Mouse (Mus musculus) c-Kit-positive CD71-positive TER-119-positive erythroid progenitor cells, embryonic 14.5 days (primary cell): ENCODE results near the gene Rhno1.

Experiments used
- DNase-seq: peaks from one replicate; pipeline ENCODE4 v3.0.0-alpha.2; 2013; ENCODE audit warnings: low spot score

The Rhno1 gene

DNA sequence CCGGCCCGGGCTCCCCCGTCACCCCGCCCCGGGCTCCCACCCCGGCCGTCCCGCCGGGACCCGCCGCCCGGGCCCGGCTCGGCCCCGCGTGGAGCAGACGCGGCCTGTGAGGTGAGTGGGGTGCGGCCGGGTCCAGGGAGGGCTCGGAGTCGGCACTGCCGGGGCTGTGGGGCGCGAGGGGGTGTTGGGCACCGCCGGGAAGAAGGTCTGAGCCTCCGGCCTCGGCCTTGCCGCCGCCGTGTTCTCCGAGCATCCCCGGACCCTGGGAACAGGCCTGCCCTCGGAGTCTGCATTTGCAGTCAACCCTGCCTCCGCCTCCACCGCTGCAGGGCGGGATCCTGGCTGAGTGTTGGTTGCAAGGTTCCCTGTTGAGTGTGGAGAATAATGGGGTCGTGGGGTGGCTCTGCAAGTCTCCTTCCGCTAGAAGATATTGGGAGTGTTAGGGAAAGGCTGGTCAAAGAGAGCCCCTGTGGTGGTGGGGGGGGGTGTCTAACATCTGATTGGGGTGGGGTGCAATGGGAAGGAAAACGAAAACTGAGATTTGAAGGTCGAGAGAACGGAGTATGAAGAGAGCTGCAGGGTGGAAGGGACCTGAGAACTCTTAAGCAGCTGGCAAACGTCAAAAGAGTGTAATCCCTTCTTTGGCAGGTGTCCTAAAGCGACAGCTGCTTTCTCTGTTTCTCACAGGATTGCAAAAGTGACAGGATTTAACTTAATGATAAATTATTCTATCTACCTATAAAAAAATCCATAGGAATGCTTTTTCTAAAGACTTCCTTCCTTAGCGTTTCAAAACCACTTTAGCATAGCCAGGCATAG lies 505 bp upstream of the Rhno1 start:
- DNase-seq, result no peak

DNA sequence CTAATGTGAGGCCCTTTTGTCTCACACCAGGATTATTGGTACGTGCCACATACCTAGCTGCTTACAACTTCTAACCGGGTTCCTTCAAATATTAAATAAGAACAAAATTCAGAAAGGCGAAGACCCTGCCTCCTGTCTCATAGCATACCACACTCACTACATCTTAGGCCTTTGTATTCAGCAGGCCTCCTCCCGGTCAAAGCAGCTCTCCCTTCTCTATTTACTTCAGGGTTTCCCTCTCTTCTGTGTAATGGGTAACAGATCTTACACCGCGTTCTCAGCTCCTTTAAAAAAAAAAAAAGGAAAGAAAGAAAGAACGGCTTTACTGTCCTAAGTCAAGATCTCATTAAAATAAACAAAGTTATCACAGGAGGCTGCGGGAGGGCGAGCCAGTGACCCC lies 810 bp downstream of the Rhno1 start:
- DNase-seq, result peak; percentile 33

DNA sequence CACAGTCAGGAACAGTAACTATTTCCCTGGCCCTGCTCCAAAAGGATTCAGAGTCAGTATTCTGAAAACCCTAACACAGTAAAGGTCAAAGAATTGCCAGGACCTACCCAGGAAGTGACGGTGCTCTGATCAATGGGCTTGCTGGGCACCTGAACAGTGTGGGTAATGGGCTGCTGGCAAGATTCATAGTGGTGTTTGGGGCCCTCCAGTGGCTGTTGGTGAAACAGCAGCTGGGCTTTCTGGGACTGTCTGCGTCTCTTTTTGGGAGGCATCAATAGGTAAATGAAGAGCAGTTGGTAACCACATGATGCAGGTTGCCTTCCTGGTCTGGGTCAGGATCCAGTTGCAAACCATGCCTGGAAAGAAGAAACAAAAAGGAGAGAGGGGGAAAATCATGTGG lies 3.7 kb downstream of the Rhno1 start:
- DNase-seq, result peak; percentile 42

DNA sequence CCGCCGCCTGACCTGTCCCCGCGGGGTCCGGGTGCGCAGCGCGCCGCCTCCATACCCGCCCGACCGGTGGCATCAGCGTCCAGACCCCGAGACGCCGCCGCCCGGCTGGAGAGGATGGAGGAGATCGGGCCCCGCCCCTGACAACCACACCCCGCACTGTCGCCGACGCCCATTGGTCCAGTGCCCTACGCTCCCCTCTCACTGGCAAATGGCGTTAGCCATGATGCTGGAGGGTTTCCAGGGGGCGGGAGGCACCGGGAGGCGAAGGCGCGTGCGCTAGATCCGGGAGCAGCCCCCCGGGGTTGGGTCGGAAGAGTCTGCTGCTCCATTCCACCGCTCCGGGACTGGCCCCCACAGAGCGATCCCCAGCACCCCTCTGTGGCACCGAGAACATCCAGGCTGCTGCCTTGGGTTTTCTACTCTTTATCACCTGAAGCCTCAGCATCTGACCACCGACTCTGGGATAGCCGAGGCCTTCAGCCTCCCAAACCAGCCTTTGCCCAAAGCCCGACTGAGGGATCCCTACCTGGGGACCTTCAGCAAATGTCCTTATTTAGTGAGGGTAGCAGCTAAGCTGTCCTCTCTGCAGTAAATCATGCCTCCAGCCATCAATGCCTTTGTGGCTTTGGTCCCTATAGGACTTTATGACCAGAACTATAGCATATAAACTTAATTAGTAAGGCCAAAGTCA lies 6.8 kb downstream of the Rhno1 start, which contains the start of gene Tulp3:
Tulp3 (minus strand) TSS at position 126 of the 691 bp plus-strand sequence.
- peak; percentile 80 for DNase-seq

DNA sequence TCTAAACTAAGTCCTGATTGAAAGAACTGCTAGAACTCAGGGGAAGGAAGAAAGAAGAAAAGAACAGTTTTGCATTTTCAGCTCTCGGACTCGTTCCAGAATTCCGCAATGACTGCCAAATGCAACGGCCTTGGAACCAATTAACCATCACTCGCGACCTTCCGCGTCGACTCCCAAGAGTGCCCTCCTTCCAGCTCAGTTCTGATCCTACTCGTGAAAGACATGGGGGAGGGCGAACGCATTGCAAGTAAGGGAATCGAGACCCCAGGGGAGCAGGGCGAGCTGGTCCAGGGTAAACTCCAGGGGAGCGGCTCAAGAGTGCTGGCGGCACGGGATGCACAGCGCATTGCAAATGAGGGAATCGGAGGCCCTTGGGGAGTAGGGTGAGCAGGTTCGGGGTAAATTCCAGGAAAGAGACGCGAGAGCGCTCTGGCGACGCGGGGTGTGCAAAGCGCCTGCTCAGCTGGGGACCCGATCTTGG lies 7.5 kb downstream of the Rhno1 start:
- no peak for DNase-seq

DNA sequence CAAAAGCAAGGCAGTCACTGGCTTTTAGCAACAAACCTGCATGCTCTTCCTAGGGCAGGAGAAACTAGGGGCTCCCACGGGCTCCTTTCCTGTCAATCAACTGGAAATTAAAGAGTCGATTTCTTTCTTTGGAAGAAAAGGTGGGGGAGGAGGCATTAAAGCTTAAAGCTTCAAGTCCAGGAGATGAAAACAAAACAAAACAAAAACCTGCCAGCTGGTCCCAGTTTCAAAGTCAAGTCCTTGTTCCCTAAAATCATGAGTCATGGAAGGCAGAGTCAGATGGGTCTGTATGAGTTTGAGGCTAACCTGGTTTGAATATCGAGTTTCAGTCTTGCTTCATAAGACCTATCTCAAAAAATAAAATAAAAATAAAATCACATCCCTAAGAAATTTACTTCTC lies 8.6 kb downstream of the Rhno1 start:
- DNase-seq, result no peak

DNA sequence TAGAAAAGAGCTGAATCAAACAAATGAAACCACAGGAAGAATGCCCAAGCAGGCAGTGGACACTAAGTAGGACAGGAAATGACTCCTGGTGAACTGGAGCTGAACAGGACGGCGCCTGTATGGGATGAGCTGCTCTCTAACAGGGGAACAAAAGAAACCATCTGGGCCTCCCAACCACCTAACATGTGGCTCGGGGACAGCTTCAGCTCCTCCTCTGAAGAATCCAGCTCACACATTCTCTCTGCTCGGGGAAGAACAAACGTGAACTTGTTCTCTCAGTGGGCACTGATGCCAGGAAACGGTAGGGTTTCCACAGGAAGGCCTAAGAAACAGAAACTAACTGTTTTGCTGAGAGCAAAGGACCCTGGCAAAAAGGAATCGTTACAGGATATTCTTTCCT lies 13.0 kb downstream of the Rhno1 start:
- DNase-seq, result no peak

DNA sequence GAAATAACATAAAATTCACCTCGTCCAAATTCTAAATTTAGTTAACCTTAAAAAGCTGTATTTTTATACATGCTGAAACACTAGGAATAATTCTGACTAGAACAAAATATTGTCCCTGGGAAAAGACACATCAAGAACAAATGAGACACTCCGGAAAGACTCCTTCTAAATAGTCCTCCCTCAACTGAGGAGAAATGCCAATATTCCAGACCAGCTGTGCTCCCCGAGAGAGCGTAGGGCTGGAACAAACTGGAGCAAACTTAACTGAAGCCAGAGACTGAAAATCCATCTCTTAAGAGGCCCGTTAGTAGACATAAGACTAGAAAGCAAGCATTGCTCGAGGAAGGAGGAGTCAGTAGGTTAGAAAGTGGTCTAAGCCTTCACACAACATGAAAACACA lies 15.9 kb downstream of the Rhno1 start:
- no peak for DNase-seq

DNA sequence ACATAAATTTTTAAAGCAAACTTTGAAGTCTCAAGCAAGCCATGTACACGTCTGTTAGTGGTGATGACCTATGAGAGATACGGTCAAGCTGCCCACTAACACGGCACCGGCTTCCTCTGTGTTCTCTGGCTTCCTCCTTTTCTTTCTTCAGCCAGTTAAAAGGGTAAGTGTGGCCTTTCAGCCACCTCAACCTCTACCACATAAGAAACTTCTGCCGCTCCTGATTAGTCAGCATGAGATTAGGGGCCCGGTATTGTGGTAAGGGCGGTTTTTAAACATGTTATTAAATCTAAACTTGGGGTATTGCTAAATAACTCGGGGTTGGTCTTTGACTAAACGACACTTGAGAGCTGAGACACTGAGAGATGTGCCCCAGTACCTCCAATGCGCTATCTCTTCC lies 17.1 kb downstream of the Rhno1 start:
- no peak for DNase-seq

DNA sequence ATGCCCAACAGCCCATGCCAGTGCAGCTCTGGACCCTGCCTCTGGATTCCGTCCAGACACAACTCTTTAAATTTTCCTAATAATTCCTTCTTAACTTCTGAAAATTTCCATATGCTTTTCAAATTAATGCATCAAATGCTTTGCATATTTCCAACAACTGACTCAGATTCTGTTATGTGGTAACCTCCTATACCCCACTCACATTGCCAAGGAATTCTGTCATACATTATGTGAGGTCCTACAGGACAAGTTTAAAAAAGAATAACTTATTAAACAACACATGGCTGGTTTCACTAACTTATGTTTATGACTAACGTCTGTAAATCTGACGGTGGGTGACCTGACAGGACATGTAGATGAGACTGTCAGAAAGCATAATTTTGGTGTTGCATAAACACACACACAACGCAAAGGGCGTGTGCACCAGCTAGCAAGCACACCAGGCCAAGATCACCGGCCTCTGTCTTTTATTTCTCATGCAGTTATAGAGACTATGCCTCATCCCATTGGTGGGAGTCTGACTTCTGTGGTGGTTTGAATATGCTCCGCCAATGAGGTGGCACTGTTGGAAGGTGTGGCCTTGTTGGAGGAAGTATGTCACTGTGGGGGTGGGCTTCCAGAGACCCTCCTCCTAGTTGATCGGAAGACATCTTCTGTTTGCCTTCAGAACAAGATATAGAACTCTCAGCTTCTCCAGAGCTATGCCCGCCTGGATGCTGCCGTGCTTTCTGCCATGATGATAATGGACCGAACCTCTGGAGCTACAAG lies 20.6 kb downstream of the Rhno1 start:
- DNase-seq, result no peak

DNA sequence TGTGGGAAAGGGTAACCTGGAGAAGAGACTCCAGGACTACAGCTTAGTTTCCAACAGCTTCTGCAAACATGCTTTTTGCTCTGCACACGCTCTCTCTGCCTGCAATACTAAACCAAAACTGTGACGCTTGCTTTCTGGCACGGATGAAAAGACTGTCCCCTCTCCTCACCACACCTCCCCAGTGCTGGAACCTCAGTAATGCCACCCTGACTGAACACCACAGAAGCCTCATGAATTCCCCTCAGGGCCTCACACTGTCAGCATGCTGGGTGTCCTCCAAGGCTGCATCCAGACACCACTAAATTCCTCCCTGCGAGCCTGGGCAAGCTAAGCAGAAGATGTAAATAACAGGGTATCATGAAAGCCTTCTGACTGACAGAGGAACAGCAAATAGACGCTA lies 23.8 kb downstream of the Rhno1 start:
- no peak for DNase-seq

DNA sequence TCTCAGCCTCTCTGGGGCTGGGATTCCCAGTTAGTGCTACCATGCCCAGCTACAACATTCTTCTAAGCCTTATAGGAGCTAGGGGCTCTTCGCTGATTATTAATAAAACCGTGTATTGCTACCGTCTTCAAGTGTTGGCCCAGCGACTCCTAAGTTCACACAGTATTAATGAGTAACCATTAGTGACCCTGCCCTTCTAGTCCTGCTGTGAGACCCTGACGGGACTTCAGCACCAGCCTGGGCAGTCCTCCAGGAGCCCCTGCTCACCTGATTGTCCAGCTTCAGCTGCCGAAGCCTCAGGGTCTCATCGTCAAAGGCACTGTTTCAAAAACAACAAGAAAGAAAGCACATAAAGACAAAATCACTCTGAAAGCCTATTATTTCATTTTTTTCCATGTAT lies 25.2 kb downstream of the Rhno1 start:
- no peak for DNase-seq

DNA sequence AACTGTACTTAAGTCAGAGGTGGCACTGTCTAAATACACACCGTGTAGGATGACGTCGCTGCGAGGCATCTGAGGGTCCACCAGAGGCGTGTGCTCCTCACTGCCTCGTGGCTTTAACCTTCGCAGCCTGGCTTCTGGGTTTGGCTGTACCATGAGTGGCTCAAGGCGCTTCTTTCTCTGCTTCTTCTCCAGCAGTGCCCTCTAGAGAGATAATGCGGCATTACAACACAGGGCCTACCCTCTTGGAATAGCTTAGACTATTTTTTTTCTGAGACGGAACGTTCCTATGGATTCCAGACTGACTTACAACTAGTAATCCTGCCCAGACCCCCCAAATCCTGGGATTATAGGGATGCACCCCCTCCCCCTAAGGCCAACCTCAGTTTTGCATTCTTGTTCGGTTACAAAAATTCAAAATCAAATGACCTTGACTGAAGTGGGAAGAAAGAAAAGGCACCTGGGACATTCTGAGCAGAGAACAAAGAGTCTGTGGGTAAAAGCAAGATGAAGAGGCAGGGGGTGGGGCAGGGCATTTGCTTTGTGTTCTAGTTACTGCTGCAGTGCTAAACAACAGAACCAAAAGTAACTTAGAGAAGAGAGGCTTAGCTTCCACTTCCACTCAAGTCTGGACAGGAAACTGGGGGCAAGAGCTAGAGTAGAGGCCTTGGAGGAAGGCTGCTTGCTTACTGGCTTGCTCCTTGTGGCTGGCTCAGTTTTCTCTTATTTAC lies 28.1 kb downstream of the Rhno1 start:
- peak; percentile 53 for DNase-seq

DNA sequence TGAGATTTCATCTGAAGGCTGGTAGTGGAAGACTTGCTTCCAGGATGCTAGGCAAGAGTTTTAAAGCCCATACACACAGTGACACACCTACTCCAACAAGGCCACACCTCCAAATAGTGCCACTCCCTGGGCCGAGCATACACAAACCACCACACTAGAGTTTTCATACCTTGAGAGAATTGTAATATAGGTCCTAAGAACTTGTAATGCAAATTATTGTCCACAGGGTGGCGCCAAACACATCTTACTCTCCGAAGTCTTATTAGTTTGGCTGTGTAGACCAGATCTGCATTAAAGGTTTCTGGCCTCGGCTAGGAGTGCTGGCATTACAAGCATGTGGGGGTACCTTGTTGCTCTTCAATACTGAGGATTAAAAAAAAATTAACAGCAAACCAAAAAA lies 44.4 kb downstream of the Rhno1 start:
- DNase-seq, result peak; percentile 65

DNA sequence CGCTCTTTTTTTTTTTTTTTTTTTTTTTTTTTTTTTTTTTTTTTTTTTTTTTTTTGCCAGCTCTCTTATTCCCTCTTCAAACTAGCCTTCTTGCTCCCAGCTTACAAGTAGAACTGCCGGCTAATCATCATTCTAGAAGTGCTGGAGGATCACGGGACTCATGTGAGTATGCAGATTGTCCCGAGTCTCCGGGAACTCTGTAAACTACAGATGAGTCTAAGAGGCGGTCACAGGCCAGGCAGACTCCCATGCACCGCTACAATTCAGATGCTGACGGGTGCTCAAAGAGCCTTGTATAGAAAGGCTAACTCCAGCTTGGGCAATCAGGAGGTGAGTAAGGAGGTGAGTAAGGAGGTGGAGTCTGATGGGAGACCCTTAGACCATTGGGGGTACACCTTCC lies 47.1 kb downstream of the Rhno1 start:
- no peak for DNase-seq

DNA sequence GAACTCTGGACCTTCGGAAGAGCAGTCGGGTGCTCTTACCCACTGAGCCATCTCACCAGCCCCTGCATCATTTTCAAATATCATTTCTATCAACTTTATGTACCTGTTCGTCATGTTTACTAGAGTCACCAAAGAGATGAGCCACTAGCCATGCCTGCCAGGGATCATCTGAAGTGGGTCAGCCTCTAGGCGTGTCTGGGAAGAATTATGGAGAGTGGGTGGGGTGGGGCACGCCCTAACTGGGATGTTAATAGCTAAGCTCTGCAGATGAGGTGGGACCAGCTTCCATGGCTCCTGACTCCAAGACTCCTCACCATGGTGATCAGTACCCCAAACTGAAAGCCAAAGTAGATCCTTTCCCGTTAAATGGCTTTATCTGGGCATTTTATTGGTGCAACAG lies 47.9 kb downstream of the Rhno1 start:
- no peak for DNase-seq

DNA sequence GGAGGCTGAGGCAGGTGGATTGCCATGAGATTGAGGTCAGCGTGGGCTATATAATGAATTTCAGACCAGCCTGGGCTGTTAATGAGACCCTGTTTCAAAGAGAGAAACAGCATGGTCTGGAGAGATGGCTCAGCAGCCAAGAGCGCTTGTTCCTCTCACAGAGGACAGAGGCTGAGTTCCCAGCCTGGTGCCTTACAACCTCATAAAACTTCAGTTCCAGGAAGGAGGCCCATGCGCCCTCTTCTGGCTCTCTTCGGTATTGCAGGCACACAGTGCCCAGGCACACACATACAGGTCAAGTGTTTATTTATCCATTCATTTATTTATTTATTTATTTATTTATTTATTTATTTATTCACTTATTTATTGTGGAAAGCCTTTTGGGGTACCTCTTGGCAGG lies 54.4 kb downstream of the Rhno1 start:
- peak; percentile 58 for DNase-seq
